8 mouse cellular contexts compared by ENCODE assay signal in the genomic region with DNA sequence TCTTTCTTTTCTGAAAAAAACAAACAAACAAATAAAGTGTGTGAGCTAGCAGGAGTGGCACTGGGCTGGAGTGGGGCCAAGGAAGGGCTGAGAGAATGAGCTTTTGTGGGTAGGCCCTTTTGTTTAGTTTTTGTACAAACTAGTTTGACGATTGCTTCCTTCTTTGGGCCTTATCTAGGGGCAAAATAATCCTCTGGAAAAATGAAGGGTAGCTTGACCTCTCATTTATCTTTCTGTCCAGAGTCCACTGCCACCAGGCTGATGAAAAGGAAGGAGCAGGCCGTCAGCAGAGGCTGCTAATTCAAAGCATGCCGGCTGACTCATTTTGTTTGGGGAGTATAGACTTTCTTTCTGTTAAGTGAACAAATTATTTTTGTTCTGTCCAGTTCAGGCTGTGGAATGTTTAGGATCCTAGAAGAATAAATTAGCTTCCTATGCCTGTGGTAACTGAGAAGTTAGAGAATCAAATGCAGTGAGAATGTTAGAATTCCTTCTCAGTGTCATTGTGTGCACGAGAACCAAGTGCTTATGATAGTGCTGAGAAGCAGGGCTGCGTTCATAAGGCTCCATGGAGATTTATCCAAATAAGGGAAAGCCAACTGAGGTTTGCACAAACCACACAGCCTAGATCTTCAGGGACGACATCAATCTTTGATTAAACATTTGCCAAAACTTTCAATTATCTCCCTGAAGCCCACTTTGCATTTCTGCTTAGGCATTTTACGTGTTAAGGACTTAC.
A peak's percentile ranks its signal among the peaks of the same experiment; 100 is the strongest.
DNase-seq lines count a peak whose midpoint lies in the region; ATAC-seq and TF ChIP-seq lines count a peak whose summit lies in the region.

No protein-coding gene starts in this region.

- DNase-seq in liver (peak; percentile 6), MN1 (ENCODE audit: low spot score) (no peak)
- peak; percentile 54 for DNase-seq in intestine, embryonic 14.5 days (ENCODE audit: low spot score)
- no peak for DNase-seq in frontal cortex, postnatal 25 days (ENCODE audit: low spot score in 2 of 2)
- DNase-seq in right cerebral cortex, postnatal 14 days, result no peak

- no peak overlapping the region for H3ac ChIP-seq in myocyte (ENCODE audit: control insufficient read depth, insufficient read length)

- H3K79me2 ChIP-seq in myocyte (ENCODE audit: control insufficient read depth, insufficient read depth), result no peaks in the 10 kb centered on the region

- H3K36me3 ChIP-seq in liver, embryonic 12.5 days, result no peaks in the 10 kb centered on the region
- H3K36me3 ChIP-seq in embryonic facial prominence, embryonic 13.5 days, result no peaks in the 10 kb centered on the region
- H3K36me3 ChIP-seq in intestine, embryonic 14.5 days (ENCODE audit: control insufficient read depth, insufficient read depth, low read length), result no peaks in the 10 kb centered on the region
- H3K36me3 ChIP-seq in myocyte (ENCODE audit: control insufficient read depth, insufficient read depth), result no peaks in the 10 kb centered on the region

- no peak for ATAC-seq in liver, embryonic 12.5 days
- ATAC-seq in embryonic facial prominence, embryonic 13.5 days (ENCODE audit: insufficient number of reproducible peaks, insufficient read depth, low FRiP score, low TSS enrichment, low read depth), result no peak
- no peak; the same call in 1 of the 2 replicates for ATAC-seq in intestine, embryonic 14.5 days (replicated peaks; ENCODE audit: low FRiP score, low TSS enrichment, low read depth)

- 28% methylated on average over 7 of the region's 7 CpGs for WGBS in liver, embryonic 12.5 days (ENCODE audit: insufficient replicate concordance)
- WGBS in embryonic facial prominence, embryonic 13.5 days, result 17% methylated on average over 7 of the region's 7 CpGs
- 11% methylated on average over 7 of the region's 7 CpGs for WGBS in intestine, embryonic 14.5 days

- no peak overlapping the region for H3K4me3 ChIP-seq in liver, embryonic 12.5 days
- no peak overlapping the region for H3K4me3 ChIP-seq in embryonic facial prominence, embryonic 13.5 days
- no peak overlapping the region for H3K4me3 ChIP-seq in intestine, embryonic 14.5 days (ENCODE audit: low read depth, low read length)
- H3K4me3 ChIP-seq in myocyte, result no peak overlapping the region

- no peak overlapping the region for H3K4me2 ChIP-seq in liver, embryonic 12.5 days
- no peak overlapping the region for H3K4me2 ChIP-seq in embryonic facial prominence, embryonic 13.5 days
- H3K4me2 ChIP-seq in intestine, embryonic 14.5 days (ENCODE audit: low read length), result peak overlapping the region; percentile 6; the same call in 1 of the 2 replicates
- H3K4me2 ChIP-seq in myocyte (ENCODE audit: low read depth), result peak overlapping the region; percentile 62

- H3K27me3 ChIP-seq in liver, embryonic 12.5 days (replicated peaks), result no peaks in the 10 kb centered on the region
- H3K27me3 ChIP-seq in embryonic facial prominence, embryonic 13.5 days, result no peaks in the 10 kb centered on the region
- no peaks in the 10 kb centered on the region for H3K27me3 ChIP-seq in intestine, embryonic 14.5 days (replicated peaks; ENCODE audit: control insufficient read depth, insufficient read depth, low read length)
- no peaks in the 10 kb centered on the region for H3K27me3 ChIP-seq in myocyte (ENCODE audit: control insufficient read depth, insufficient read depth, insufficient read length)

- no peak overlapping the region for H3K9ac ChIP-seq in liver, embryonic 12.5 days
- H3K9ac ChIP-seq in embryonic facial prominence, embryonic 13.5 days, result no peak overlapping the region
- 0 out of 2 replicates have a peak overlapping the region, but pooled peaks have one; percentile 7 for H3K9ac ChIP-seq in intestine, embryonic 14.5 days (ENCODE audit: low read length)

- TF ChIP-seq POLR2A in myocyte (IDR thresholded peaks at IDR 0.05; ENCODE audit: insufficient read length, low read depth), result no peak

- no peak overlapping the region for H3K27ac ChIP-seq in liver, embryonic 12.5 days
- H3K27ac ChIP-seq in embryonic facial prominence, embryonic 13.5 days, result peak overlapping the region; percentile 73
- H3K27ac ChIP-seq in intestine, embryonic 14.5 days (ENCODE audit: low read depth), result peak overlapping the region; percentile 85

- H3K4me1 ChIP-seq in liver, embryonic 12.5 days, result no peaks in the 10 kb centered on the region
- H3K4me1 ChIP-seq in embryonic facial prominence, embryonic 13.5 days, result peaks cover 10% of the 10 kb centered on the region; the same call in 1 of the 2 replicates
- peaks cover 12% of the 10 kb centered on the region for H3K4me1 ChIP-seq in intestine, embryonic 14.5 days (replicated peaks; ENCODE audit: control insufficient read depth, insufficient read depth, low read length)

- no peaks in the 10 kb centered on the region for H3K9me3 ChIP-seq in liver, embryonic 12.5 days (replicated peaks)
- no peaks in the 10 kb centered on the region for H3K9me3 ChIP-seq in embryonic facial prominence, embryonic 13.5 days
- H3K9me3 ChIP-seq in intestine, embryonic 14.5 days (ENCODE audit: control insufficient read depth, low read length), result no peaks in the 10 kb centered on the region

TF ChIP-seq in myocyte, 11 proteins besides CTCF, POLR2A, EP300 and RAD21:
- TF ChIP-seq SRF (IDR thresholded peaks at IDR 0.05; ENCODE audit: control insufficient read depth, insufficient read length, low read depth), result peak; percentile 60
- TF ChIP-seq MYOD1 (IDR thresholded peaks at IDR 0.05; ENCODE audit: control insufficient read depth in 1 of 3, insufficient read length in 2 of 3, low read depth in 2 of 3), result no peak

Comparison
In these comparisons a context has a peak if more than half of its experiments do, and no peak if none do; other contexts are left out.
1. DNase-seq: peak in liver (single experiment) and intestine, embryonic 14.5 days (single experiment); none in MN1 (single experiment), frontal cortex, postnatal 25 days (0 of 2) and right cerebral cortex, postnatal 14 days (single experiment).
2. H3K4me2 ChIP-seq: peak in intestine, embryonic 14.5 days (single experiment) and myocyte (single experiment); none in liver, embryonic 12.5 days (single experiment) and embryonic facial prominence, embryonic 13.5 days (single experiment).